Mouse (Mus musculus) heart, embryonic 10.5 days (tissue): ENCODE data around the gene Fam120a. TPM values are rescaled to one million over a fixed set of nuclear protein-coding genes. Genes with fewer than 3 reads are reported as not detected.

Experiments used
- DNase-seq: peaks from one replicate; pipeline ENCODE4 v3.0.0-alpha.2; 2017; ENCODE audit warnings: low spot score
- H3K27ac ChIP-seq: fragments of 300-500 bp; sonication (generic); 2 replicates; pipeline ENCODE4 v1.5.1; 2016; ENCODE audit warnings: mild to moderate bottlenecking
- H3K27me3 ChIP-seq: fragments of 300-500 bp; sonication (generic); 2 replicates; pipeline ENCODE4 v1.6.1; 2016; ENCODE audit warnings: mild to moderate bottlenecking; ENCODE audit not compliant: poor library complexity, insufficient read depth, severe bottlenecking
- H3K36me3 ChIP-seq: fragments of 300-500 bp; sonication (generic); 2 replicates; pipeline ENCODE4 v1.6.1; 2016; ENCODE audit warnings: mild to moderate bottlenecking, moderate library complexity
- H3K4me1 ChIP-seq: fragments of 300-500 bp; sonication (generic); 2 replicates; pipeline ENCODE4 v1.6.1; 2016; ENCODE audit warnings: mild to moderate bottlenecking
- H3K4me3 ChIP-seq: fragments of 300-500 bp; sonication (generic); 2 replicates; pipeline ENCODE4 v1.5.1; 2016; ENCODE audit warnings: mild to moderate bottlenecking, moderate library complexity
- H3K9me3 ChIP-seq: fragments of 300-500 bp; sonication (generic); 2 replicates; pipeline ENCODE4 v1.6.1; 2016; ENCODE audit warnings: mild to moderate bottlenecking, moderate library complexity
- WGBS: fragments of 180-500 bp; shearing (Covaris S2); methylation state at CpG from one replicate; pipeline ENCODE4 v1.1.7; 2016; 5-methylcytosine and 5-hydroxymethylcytosine counted together
- polyA plus RNA-seq: library from polyadenylated mRNA; unstranded; fragments of >200 nt; fragmentation: Nextera tagmentation; extraction: Ambion mirVana; gene quantifications from 2 replicates; pipeline ENCODE4 v1.2.1, GENCODE M21; 2016

The Fam120a gene
- polyA plus RNA-seq, 1 experiment from 2014 or later = 20.7 TPM

GRCm38 (mm10) chr13:48962519-48962918, 5.3 kb downstream of the Fam120a start:
- no peak for DNase-seq
- no peaks in the 10 kb centered on the region for H3K9me3 ChIP-seq
- WGBS = 48% methylated on average over 3 of the region's 3 CpGs
- no peaks in the 10 kb centered on the region for H3K36me3 ChIP-seq
- peaks cover 41% of the 10 kb centered on the region for H3K4me1 ChIP-seq
- H3K27me3 ChIP-seq = no peaks in the 10 kb centered on the region
- 0 out of 2 replicates have a peak overlapping the region, but pooled peaks have one; percentile 11 for H3K27ac ChIP-seq
- no peak overlapping the region for H3K4me3 ChIP-seq

DNA sequence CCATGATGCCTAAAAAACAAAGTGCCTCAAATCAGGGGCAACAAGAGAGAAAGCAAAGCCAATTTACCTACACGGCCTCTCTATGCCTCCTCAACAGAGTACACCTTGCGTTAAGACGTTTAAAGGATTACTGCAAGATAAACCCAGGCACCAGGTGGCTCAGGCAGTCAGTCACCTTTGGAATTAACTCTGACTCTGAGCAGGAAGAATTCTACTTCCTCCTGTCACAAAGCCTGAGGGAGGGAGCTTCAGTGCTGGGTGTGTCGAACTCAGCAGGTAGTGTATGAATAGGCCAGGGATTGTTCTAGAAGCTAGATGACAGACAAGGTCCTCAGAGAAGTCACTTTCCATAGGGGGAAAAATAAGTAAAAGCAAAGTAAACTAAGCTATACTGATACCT, 9.2 kb downstream of the Fam120a start:
- no peak for DNase-seq
- no peak overlapping the region for H3K4me3 ChIP-seq
- no peaks in the 10 kb centered on the region for H3K9me3 ChIP-seq
- H3K27ac ChIP-seq = no peak overlapping the region
- no peaks in the 10 kb centered on the region for H3K36me3 ChIP-seq
- peaks cover 14% of the 10 kb centered on the region; the same call in 1 of the 2 replicates for H3K4me1 ChIP-seq
- no peaks in the 10 kb centered on the region for H3K27me3 ChIP-seq
- WGBS = 67% methylated on average over 4 of the region's 4 CpGs

DNA sequence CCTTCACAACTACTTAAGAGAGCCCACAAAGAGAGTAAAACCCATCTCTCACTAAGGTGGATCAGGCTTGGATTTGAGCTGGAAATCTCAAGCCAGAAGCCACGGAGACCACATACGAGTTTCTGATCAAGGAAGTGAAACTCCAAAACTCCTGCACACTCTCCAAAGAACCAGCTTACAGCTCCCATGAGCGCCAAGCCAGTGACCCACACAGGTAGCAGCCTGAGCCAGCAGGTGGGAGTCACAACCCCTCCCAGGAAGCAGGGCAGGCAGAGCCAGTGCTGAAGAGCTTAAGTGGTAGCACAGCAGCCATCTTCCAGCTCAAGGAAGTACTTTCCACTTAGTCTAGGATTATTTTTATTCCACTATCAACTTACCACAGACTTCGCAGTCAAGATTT, 13.0 kb downstream of the Fam120a start:
- Histone ChIP-seq H3K36me3 (no peaks in the 10 kb centered on the region), H3K4me3 (no peak overlapping the region), H3K27ac (no peak overlapping the region), H3K27me3 (no peaks in the 10 kb centered on the region), H3K4me1 (peaks cover 17% of the 10 kb centered on the region), H3K9me3 (no peaks in the 10 kb centered on the region)
- no peak for DNase-seq
- 89% methylated on average over 4 of the region's 4 CpGs for WGBS

GRCm38 (mm10) chr13:48950600-48951241, 17.1 kb downstream of the Fam120a start:
- H3K4me1 ChIP-seq = peaks cover 13% of the 10 kb centered on the region
- no peaks in the 10 kb centered on the region for H3K9me3 ChIP-seq
- no peaks in the 10 kb centered on the region for H3K27me3 ChIP-seq
- no peak for DNase-seq
- H3K4me3 ChIP-seq = no peak overlapping the region
- H3K27ac ChIP-seq = no peak overlapping the region
- 65% methylated on average over 5 of the region's 5 CpGs for WGBS
- H3K36me3 ChIP-seq = peaks cover 28% of the 10 kb centered on the region

DNA sequence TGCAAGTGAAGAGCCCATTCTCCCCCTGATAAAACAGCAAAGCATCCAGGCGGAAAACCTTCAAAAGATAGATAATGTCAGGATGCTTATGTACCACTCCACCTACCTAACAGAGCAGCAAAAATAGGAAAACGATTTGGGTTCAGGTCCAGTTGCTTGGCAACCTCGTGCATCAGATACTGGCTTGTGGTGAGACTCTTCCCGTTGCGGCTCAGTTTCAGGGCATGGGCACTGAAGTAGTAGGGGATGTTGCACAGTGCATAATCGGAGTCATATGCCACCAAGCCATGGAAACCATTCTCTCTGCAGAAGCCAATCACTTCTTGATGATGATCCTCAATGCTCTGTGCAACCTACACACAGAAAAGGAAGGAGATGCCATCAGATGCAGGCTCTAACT, 18.9 kb downstream of the Fam120a start:
- Histone ChIP-seq H3K36me3 (peaks cover 36% of the 10 kb centered on the region), H3K4me3 (no peak overlapping the region), H3K27ac (no peak overlapping the region), H3K9me3 (no peaks in the 10 kb centered on the region), H3K4me1 (peaks cover 13% of the 10 kb centered on the region), H3K27me3 (no peaks in the 10 kb centered on the region)
- no peak for DNase-seq
- WGBS = 88% methylated on average over 6 of the region's 6 CpGs

DNA sequence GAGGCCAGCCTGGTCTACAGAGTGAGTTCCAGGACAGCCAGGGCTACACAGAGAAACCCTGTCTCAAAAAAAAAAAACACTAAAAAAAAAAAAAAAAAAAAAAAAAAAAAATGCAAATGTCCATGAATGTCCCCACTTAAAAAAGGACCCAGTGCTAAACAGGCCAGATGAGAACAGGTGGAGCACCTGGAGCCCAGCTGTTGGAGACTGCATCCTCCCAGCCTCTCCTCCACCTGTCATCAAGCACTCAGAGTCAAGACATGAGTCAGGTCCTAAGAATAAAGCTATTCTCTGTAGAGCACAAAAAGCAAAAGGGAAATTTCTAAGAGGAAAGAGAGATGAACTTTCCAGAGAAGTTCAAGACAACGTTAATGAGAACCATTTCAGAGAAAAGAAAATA, 23.2 kb downstream of the Fam120a start:
- H3K4me1 ChIP-seq = peaks cover 7% of the 10 kb centered on the region

GRCm38 (mm10) chr13:48942471-48942870, 25.3 kb downstream of the Fam120a start:
- Histone ChIP-seq H3K4me3 (no peak overlapping the region), H3K36me3 (peaks cover 54% of the 10 kb centered on the region)

More for the DNA sequence above, 23.2 kb downstream of the Fam120a start:
- DNase-seq = no peak
- WGBS = 74% methylated on average over 1 of the region's 1 CpGs
- no peak overlapping the region for H3K27ac ChIP-seq
- H3K9me3 ChIP-seq = no peaks in the 10 kb centered on the region
- H3K36me3 ChIP-seq = peaks cover 58% of the 10 kb centered on the region
- no peaks in the 10 kb centered on the region for H3K27me3 ChIP-seq
- no peak overlapping the region for H3K4me3 ChIP-seq

DNA sequence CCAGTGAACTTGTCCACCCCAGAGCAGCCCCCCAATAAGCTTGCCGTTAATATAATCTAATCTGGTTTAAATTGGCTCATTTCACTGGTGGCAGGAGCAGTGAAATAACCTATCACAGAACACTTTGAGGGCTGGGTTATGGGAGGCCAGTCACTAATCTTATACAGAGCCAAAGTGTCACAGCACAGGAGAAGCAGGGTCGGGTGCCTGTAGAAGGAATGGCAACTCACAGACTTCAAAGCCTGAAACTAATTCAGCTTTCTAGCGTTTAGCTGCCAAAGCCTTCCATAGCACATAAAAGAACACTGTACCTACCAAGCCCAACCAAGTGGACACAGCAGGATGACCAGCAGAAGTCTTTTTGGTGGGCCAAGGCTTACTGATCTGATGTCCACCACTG, 26.0 kb downstream of the Fam120a start:
- no peak for DNase-seq
- Histone ChIP-seq H3K27ac (no peak overlapping the region), H3K4me3 (no peak overlapping the region), H3K27me3 (no peaks in the 10 kb centered on the region), H3K4me1 (peaks cover 7% of the 10 kb centered on the region), H3K9me3 (no peaks in the 10 kb centered on the region), H3K36me3 (peaks cover 55% of the 10 kb centered on the region)
- WGBS = 60% methylated on average over 3 of the region's 3 CpGs

More at GRCm38 (mm10) chr13:48942471-48942870, 25.3 kb downstream of the Fam120a start:
- Histone ChIP-seq H3K27ac (no peak overlapping the region), H3K4me1 (peaks cover 7% of the 10 kb centered on the region), H3K27me3 (no peaks in the 10 kb centered on the region), H3K9me3 (no peaks in the 10 kb centered on the region)
- DNase-seq = no peak
- WGBS = 79% methylated on average over 2 of the region's 2 CpGs

DNA sequence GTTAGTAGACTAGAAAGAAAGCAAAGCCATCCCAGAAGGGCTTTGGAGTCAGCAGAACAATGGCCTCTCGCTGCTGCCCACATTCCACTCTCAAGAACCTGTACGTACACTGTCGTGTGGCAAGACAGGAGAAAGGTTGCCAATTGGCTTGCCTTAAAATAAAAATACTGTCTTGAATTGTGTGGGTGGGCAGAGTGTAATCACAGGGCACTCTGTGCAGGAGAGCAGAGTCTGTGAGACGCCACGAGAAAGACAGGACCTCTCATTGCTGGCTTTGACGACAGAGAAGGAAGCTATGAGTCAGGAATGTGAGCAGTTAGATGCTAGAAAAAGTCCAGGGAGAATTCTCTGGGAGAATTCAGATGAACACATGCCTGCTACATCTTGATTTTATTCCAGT, 33.2 kb downstream of the Fam120a start:
- H3K36me3 ChIP-seq = peaks cover 64% of the 10 kb centered on the region
- DNase-seq = no peak
- WGBS = 48% methylated on average over 6 of the region's 6 CpGs

DNA sequence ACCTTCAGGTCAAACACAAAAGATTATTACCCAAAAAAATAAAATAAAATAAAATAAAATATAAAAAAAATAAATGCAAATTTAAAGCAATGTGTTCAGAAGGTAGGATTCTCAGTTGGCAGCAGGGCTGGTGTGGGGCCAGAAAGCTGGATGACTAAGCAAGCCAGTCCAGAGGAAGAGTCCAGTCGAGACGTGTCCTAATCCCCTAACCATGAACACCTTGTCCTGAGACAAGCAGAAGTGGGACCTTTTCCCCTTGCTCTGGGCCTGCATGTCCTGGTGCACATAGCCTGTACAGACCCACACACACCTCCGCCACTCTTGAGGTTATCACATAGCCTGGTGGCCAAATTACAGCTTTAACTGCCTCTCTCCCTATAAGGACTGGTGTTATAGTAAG, 35.1 kb downstream of the Fam120a start:
- peaks cover 65% of the 10 kb centered on the region for H3K36me3 ChIP-seq
- no peaks in the 10 kb centered on the region for H3K9me3 ChIP-seq
- H3K27me3 ChIP-seq = no peaks in the 10 kb centered on the region
- H3K4me1 ChIP-seq = peaks cover 9% of the 10 kb centered on the region; the same call in 1 of the 2 replicates
- WGBS = 87% methylated on average over 3 of the region's 3 CpGs
- no peak for DNase-seq
- no peak overlapping the region for H3K4me3 ChIP-seq
- H3K27ac ChIP-seq = no peak overlapping the region

More for the DNA sequence above, 33.2 kb downstream of the Fam120a start:
- Histone ChIP-seq H3K9me3 (no peaks in the 10 kb centered on the region), H3K27me3 (no peaks in the 10 kb centered on the region), H3K4me1 (peaks cover 9% of the 10 kb centered on the region; the same call in 1 of the 2 replicates), H3K27ac (no peak overlapping the region), H3K4me3 (no peak overlapping the region)

DNA sequence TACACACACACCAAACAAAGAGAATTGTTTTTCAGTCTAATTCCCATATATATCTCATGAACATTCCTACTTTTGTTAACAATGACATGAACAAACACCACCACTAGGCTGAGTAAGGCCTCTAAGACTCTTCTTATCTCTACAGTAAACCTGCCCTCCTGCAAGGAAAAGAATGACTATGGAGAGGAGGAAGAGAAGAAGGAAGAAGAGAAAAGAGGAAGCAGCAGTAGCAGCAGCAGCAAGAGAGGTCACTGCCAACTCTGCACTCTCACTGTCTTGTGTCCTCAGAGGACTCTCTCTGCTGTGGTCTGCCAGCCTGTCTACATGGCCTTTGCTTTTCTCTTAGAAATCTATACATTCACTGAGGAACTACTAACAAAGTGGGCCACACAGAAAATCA, 36.1 kb downstream of the Fam120a start:
- Histone ChIP-seq H3K27ac (no peak overlapping the region), H3K4me3 (no peak overlapping the region), H3K27me3 (no peaks in the 10 kb centered on the region), H3K4me1 (peaks cover 9% of the 10 kb centered on the region; the same call in 1 of the 2 replicates), H3K9me3 (no peaks in the 10 kb centered on the region), H3K36me3 (peaks cover 62% of the 10 kb centered on the region)
- DNase-seq = no peak

- no peak overlapping the region for H3K4me3 ChIP-seq
- peaks cover 66% of the 10 kb centered on the region for H3K36me3 ChIP-seq
- 97% methylated on average over 5 of the region's 5 CpGs for WGBS
These were observed 36.6 kb downstream of the Fam120a start for GRCm38 (mm10) chr13:48931232-48931631.

DNA sequence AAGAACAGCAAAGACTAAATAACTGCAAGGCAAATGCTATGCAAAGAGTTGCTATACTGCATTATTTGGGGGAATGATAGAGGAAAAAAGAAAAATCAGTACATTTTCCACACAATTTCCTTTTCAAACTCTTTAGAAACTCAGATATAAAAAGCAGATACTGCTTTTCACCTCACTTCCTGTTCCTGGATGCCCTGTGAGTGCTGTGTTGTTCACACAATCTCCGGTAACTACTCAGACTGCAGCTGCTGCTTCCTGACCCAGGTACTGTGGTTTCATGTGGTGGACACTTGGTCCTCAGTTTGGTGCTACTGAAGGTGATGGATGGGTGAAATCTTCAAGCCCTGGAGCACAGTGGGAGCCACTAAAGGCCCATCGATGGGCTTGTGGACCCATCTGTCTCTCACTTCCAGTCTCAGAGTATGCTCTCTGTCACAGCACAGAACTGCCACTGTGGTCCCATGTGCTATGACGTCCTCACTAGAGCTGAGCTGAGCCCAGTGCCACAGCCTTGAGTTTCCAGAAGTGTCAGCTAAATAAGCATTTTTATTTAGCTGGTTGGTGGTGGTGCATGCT, 38.2 kb downstream of the Fam120a start:
- H3K36me3 ChIP-seq = peaks cover 68% of the 10 kb centered on the region
- 80% methylated on average over 3 of the region's 3 CpGs for WGBS
- H3K27me3 ChIP-seq = no peaks in the 10 kb centered on the region
- H3K9me3 ChIP-seq = no peaks in the 10 kb centered on the region
- no peak for DNase-seq
- H3K4me1 ChIP-seq = peaks cover 3% of the 10 kb centered on the region; the same call in 1 of the 2 replicates
- H3K4me3 ChIP-seq = no peak overlapping the region
- H3K27ac ChIP-seq = no peak overlapping the region

More at GRCm38 (mm10) chr13:48931232-48931631, 36.6 kb downstream of the Fam120a start:
- Histone ChIP-seq H3K27me3 (no peaks in the 10 kb centered on the region), H3K9me3 (no peaks in the 10 kb centered on the region), H3K4me1 (peaks cover 9% of the 10 kb centered on the region; the same call in 1 of the 2 replicates), H3K27ac (no peak overlapping the region)
- DNase-seq = no peak
